Mouse (Mus musculus) megakaryocyte-erythroid progenitor cell, adult 5 weeks (primary cell): ENCODE data around the gene Zfp978. TPM values are rescaled to one million over a fixed set of nuclear protein-coding genes. Genes with fewer than 3 reads are reported as not detected.

ENCODE experiments used
- polyA plus RNA-seq: library from polyadenylated mRNA; stranded (reverse); fragments of >175 nt; gene quantifications from 2 replicates; pipeline ENCODE4 v1.2.3, GENCODE M21; 2012

Zfp978 gene
- not detected in 2 replicates for polyA plus RNA-seq

GRCm38 (mm10) chr4:147361003-147361402, at the start of gene Zfp978:
Zfp978 (plus strand) TSS chr4:147361303.

Other genes with a start within 250 kb of the Zfp978 start
- gene Zfp991, start 229.3 kb upstream of the Zfp978 start, polyA plus RNA-seq: 0.82 and 1.2 TPM in 2 replicates
- gene Zfp988, start 55.6 kb upstream of the Zfp978 start, polyA plus RNA-seq: 0.02 TPM in 1 of 2 replicates, not detected in the other
- gene Zfp982, start 131.1 kb downstream of the Zfp978 start, polyA plus RNA-seq: 0.35 and 0.71 TPM in 2 replicates
- gene Gm16503, start 178.9 kb downstream of the Zfp978 start, polyA plus RNA-seq: 0.08 TPM in 1 of 2 replicates, not detected in the other
- 0.03 TPM in 1 of 2 replicates, not detected in the other for gene Zfp985, start 192.0 kb downstream of the Zfp978 start, polyA plus RNA-seq